Mouse (Mus musculus): ENCODE measurements at regions not wholly inside any gene's neighbourhood (a gene's known extent, or its start where the extent isn't known, plus 50 kb on each side); places are given as distances from the start of the nearest gene placed in this dataset.

DNA sequence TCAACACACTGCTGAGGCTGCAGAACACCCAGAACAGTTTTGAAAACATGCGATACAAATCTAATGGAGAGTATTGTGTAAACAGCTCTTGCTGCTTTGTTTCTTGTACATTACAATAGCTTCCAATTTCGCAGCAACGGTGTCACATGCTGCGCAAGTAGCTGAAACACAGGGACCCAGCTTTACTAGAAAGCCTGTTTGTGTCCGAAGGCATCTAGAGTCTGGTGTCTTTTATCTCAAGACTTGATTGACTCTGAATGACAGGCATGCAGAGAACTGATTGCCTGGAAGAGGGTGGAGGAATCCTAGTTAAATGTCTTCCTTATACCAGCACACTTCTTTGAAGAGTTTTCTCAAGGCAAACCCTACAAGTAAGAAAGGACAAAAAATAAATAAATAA lies 66.1 kb upstream of the Fgf10 start:
- no peak for ATAC-seq (ENCODE audit: poor library complexity, severe bottlenecking)

DNA sequence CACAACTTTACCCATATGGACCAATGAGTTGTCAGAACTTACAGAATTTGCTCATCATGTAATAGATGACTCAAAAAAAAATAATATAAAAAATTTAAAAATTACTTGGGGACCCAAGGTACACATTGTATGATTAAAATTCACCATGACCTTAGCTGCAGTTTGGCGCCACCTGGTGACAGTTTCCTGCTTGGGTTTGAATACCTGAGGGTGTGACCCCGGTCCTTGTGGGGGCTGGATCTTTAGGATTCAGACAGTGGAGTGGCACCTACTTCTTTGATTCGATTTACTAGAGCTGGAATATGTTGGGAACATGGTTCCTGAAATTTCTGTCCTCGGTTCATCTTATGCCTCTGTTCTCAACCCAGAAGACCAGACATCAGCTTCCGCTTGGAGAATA lies 72.7 kb upstream of the Fgf10 start:
- peak; percentile 61 for ATAC-seq (ENCODE audit: poor library complexity, severe bottlenecking)

DNA sequence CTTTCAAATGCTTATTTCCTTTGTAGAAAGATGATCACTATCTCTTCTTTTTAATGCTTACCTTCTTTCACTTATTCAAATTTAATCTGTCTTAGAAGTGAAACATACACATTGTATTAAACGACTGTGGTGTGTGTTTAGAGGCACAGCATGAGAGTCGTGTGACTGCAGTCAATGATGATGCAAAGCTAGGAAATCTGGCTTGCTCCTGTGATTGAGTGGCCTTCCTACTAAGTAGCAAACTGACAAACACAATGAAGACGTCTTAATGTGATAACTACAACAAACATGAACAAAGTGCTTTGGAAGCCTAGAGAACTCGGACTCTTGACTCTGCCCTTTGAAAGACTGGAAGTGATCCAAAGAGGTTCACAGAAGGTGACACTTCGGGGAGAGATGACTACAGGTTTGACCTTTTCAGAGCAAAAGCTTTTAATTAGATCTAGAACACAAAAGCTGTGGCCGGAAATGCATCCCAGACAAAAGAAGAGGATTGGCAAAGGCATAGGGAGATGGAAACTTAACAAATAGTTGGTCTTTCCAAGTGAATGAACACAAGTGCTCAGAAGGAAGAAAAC lies 73.3 kb upstream of the Fgf10 start:
- ATAC-seq (ENCODE audit: poor library complexity, severe bottlenecking) = no peak

DNA sequence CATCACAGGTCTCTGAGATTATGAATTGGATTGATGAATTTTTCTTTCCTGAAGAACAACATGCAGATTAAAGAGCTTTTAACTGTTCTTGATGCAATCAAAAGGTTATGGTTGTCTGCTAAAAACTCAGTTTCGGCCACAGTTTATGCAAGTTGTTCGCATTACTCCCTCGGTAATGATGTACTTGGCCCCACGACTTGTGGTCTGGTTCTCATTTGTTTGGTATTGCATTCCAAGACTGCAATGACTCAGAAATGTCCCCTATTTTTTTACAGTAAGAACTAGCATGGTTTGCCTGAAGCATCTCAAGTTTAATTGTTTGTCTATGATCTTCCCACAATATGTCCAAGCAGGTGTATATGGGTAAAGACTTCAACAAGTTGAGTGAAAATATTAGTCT lies 77.5 kb upstream of the Fgf10 start:
- ATAC-seq (ENCODE audit: poor library complexity, severe bottlenecking) = no peak

DNA sequence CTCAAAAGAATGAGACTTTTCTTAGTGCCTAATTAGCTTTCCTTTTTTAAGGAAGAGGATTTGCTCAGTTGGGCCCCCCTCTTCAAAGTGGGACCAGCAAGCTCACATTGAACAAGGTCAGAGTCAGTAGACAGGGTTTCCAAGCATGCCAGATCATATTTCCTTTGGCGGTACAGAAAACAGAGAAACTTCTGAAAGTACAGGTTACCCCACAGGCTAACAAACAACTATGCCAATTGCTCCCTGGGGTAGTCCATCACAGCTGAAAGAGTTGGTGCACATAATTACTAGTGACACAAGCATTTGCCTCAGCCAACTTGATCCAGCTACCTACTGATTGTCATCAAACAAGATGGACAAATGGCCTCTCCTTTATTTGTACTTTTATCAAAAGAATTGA lies 97.0 kb upstream of the Fgf10 start:
- no peak for ATAC-seq (ENCODE audit: poor library complexity, severe bottlenecking)

DNA sequence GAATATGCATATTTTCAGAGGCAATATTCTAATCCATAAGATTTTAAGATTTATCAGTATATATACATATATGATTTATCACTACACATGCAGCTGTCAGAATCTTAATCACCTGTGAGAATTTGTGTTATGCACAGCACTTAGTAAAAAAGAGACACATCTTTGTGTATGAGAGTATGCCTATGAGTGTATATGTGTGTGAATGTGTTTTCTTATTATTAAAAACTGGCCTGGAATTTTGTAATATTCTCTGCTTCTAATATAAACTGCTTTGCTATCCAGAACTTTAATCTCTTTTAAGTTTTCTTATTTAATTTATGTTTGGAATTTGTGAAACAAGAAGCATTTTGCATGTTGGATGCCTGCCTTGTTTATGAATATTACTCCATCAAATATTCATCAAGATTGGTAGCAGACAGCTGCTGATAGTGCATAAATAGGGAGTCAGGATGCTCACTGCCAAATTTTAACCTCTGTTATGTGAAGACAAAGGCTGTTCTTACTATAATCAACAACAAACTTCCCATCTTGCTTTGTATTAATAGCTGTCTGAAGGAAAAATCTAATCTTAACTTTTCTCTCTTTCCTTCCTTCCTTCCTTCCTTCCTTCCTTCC lies 104.3 kb upstream of the Fgf10 start:
- no peak for ATAC-seq (ENCODE audit: poor library complexity, severe bottlenecking)

DNA sequence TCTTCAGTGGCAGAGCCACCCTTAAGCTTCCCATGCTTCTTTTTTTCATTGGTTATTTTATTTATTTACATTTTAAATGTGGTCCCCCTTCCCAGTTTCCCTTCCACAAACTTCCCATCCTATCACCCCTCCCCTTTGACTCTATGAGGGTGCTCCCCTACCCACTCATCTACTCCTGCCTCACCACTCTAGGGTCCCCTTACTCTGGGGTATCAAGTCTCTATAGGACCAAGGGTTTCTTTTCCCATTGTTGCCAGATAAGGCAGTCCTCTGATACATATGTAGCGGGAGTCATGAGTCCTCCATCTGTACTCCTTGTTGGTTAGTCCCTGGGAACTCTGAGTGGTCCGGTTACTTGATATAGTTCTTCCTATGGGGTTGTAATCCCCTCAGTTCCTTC lies 110.6 kb upstream of the Fgf10 start:
- ATAC-seq (ENCODE audit: poor library complexity, severe bottlenecking) = no peak

DNA sequence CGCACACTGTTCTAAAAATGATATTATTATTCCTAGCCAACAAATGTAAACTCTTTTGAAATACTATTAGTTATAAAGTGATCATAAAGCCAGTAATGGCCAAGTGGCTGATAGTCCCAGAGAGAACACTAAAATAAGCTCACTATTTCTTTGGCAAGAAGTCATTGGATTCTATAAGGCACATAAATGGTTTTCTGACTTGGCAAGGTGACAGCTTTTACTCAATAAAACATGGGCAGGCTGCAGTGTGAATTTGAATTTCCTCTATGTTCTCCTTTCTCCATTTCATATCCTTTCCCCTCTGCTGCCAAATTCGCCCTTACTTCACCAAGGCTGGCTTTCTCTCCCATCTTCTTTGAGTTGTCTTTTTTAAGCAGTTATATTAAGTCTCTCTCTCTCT lies 117.6 kb upstream of the Fgf10 start:
- ATAC-seq (ENCODE audit: poor library complexity, severe bottlenecking) = no peak

DNA sequence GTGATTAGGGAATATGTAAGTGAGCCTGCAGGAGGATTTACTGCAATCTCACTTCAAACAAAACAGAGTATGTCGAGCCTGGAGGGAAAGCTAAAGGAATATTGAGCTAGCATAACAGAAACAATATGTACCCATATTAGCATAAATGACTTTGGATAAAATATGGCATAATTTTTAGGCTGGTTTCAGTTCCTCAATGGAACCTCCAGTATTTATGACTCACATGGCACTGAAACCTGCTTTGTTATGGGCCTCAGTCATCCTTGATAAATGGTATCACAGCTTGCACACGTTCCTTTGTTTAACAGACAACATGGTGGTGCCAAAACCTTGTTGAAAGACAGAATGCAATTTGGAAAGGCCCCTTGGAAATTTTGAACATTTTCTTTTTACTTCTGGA lies 130.8 kb upstream of the Fgf10 start:
- ATAC-seq (ENCODE audit: poor library complexity, severe bottlenecking) = peak; percentile 92

DNA sequence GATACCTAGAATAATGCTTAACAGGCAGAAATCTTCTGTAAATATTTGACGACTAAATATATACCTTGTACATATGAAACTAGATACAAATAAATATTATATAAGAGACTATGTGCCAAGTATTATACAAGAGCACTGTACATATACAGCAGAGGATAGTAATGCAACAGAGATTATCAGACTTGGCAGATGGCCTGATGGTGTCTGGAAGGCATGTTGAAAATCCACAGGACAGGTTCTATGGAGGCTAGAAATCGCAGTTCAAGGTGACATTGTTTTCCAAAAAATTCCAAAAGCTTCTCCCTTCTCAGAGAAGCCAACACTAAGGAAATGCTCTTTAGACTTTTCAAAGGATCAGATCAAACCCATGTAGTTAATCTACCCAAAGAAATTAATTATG lies 126.9 kb upstream of the Mrps30 start:
- ATAC-seq (ENCODE audit: poor library complexity, severe bottlenecking) = no peak

DNA sequence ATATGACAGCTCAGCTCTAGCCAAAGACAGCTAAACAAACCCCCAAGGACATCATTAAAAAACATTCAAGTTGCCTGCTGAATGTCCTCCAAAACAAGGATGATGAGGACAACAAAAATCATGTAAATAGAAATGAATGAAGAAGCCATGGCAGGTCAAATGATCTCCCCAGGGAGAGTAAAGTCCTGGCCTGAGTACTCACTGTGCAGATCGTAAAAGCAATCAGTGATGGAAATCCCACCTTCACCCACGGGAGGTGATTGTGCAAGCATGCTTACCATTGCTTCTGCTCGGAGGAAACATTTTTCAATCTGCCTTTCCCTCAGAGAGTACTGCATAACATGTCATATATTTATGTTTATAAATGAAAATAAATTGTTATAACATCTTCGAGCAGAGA lies 119.1 kb upstream of the Mrps30 start:
- no peak for ATAC-seq (ENCODE audit: poor library complexity, severe bottlenecking)

DNA sequence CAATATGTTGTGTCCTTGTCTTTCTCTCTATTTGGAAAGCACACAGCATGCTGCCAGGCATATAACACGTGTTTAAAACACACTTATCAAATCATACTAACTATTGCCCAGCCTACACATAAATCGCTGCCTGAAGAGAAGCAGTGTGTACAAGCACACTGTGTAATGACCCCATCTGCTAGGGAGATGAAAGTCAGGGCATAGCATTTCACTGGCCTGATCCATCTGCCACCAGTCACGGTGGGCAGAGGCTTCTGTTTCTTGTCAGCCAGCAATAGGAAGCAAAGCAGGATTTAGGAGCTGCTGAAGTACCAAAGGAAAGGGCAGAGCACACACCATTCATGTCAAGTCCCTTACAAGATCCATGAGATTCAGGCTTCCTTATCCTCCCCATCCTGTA lies 103.6 kb upstream of the Mrps30 start:
- no peak for ATAC-seq (ENCODE audit: poor library complexity, severe bottlenecking)

DNA sequence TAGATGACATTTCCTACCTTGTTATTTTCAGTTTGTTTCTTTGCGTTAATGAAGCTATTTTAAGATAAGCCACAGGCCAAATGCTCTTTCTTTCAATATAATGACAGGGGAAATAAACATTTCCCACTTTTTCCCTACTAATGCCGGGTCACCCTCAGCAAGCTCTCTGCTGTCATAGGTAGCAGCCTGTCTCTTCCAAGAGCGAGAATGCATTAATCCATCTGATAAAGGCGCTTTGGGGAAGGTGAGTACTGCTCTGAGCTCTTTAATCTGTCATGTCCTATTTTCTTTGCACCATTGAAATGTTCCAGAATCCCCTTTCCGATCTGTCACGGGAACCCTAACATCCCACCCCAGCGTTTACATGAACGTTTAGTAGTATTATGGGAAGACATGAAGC lies 96.0 kb upstream of the Mrps30 start:
- ATAC-seq (ENCODE audit: poor library complexity, severe bottlenecking) = no peak

DNA sequence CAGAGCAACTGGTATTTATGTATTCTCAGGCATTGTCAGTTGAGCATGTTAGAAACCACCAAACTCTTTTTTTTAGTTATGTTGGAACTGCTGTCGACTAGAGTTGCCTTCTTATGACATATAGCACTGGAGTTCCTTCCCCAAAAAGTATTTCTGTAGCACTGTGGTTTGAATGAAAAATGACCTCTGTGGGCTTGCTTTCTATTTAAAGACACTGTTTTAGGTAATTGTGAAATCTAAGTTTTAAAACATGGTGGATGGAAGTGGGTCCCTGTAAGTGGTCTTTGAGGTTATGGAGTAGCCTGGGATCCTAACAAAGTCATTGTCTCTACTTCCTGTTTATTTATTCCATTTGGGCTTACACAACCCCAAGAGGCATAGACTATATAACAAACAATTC lies 93.2 kb upstream of the Mrps30 start:
- ATAC-seq (ENCODE audit: poor library complexity, severe bottlenecking) = peak; percentile 75

DNA sequence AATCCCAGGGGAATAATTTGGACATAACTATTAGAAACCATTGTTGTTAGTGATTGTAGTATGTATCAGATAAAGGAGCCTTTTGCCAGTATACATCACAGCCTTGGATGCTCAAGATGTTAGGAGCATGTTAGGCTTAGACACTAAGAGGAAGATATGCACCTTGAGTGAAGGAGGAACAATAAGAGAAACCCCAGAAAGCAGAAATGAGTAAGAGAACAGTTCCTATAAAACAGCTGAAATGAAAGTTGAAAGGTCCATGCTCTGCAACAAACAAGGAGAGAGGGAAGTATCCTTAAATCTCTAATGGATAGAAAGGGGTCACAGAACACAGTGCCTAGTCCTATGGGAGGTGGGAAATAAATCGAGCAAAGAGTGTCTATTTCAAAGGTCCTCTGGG lies 91.4 kb upstream of the Mrps30 start:
- peak; percentile 75 for ATAC-seq (ENCODE audit: poor library complexity, severe bottlenecking)

DNA sequence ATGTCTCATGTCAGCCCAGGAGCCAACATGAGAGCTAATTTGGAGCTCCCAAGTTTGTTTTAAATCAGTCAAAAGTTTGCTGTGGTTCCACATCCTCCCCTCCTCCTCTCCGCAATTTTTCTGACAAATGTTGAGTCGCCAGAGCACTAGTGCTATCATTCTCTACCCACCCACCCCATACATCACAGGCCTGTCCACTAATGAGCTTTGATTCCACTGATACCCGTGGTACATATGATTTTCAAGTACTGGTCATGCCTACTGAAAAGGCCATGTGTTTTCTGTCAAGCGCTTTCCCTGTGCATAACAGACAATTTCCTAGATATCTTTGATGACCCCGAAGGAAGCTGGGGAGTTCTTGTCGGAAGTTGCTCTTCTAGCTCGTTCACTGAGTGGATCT lies 85.5 kb upstream of the Mrps30 start:
- no peak for ATAC-seq (ENCODE audit: poor library complexity, severe bottlenecking)

DNA sequence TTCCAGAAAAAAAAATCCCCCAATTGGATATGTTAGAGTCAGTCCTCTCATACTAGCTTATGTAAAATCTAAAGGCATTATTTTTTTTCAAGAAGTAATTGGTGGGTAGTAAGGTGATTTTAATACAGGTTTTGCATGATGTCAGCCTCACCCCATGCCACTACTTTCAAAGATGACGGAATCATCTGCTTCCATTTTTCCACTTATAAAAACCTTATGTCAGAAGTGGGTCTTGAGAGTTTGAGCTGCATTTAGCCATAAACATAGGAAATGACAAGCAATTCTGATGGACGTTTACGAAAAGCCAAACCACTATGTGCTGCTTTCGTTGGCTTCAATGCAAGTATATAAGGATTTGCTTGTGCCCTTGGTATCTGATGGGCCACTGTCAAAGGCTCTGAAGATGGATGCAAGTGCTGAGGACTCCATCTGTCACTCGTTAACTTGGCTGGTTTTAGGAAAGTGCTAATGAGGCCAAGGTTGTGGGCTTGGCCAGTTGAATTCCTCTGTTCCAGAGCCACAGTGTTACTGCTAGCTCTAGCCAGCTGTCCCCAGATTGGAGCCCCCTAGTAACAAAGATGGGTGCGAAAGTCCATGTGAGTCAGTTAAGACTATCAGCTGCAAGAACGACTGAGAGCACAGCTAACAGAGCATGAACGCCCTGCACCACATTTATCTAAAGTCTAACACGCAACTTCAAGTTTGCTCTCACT lies 72.8 kb upstream of the Mrps30 start:
- ATAC-seq (ENCODE audit: poor library complexity, severe bottlenecking) = no peak

DNA sequence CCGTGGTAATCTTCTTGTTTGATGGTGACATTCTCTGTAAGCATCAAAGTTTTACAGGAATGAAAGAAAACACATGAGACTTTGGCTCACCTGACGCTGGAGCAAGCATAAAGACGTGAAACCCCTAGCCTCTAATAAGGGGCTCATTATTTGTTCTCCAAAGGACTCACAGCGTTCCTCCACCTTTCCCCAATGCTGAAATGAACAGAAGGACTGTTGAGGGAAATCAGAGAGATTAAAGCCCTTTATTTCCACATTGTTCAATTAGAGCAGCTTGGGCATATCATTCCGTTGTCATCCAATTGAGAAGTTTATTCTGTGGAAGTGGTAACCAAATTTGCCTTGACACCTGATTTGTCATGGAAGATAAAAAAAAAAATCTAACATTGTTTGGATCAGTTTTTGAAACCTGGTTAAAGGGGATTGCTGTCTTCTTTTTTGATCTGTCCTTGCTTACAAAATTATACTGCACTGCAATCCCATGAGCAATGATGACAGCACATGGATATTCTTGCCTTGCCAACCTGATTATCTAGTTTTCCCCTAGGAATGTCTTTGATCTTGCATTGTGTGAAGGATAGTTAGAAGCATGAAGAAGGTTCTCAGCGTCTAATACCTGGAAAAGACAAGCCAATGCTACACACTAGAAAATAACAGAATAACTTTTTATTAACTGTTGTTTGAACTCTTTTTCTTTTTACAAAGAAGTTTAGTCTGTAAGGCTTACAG lies 62.1 kb upstream of the Mrps30 start:
- ATAC-seq (ENCODE audit: poor library complexity, severe bottlenecking) = no peak

DNA sequence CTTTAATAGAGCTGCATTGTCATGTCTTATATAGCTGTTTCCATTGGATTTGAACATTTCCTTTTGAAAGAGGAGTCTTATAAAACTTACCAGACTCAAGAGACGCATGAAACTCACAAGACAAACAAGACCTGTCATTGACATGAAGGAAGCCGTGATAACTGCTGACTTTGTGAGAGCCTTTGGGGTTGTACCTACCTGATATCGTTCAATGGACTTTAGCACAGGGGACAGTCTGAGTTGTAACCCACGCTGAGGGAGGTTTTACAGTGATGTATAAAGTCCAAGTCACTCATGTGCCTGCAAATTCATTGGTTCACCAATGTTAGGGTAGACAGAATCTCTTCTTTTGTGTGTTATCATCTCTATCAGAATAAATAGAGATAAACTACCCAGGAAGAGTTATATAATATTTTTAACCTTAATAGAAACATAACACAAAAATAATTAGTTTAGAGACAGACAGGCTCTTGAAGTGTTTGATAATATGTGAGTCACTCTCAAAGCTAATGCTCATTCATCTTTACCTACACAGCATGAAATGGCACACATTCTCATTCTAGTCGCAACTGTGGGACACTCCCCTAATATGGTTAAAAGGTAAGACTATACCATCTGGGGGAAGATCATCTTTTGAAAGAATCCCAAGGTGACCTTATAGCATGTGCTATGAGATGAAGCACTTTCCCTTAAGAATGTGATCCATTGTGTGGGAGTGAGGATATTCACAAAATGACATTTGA lies 54.4 kb upstream of the Mrps30 start:
- ATAC-seq (ENCODE audit: poor library complexity, severe bottlenecking) = no peak
